Mouse (Mus musculus): Measurements from ENCODE around the gene Glra1.
"Not testable (repeated sequence)": the region's sequence is repeated elsewhere in the genome, so short reads cannot be mapped to it uniquely, and the experiment has no call there.

The Glra1 gene

DNA sequence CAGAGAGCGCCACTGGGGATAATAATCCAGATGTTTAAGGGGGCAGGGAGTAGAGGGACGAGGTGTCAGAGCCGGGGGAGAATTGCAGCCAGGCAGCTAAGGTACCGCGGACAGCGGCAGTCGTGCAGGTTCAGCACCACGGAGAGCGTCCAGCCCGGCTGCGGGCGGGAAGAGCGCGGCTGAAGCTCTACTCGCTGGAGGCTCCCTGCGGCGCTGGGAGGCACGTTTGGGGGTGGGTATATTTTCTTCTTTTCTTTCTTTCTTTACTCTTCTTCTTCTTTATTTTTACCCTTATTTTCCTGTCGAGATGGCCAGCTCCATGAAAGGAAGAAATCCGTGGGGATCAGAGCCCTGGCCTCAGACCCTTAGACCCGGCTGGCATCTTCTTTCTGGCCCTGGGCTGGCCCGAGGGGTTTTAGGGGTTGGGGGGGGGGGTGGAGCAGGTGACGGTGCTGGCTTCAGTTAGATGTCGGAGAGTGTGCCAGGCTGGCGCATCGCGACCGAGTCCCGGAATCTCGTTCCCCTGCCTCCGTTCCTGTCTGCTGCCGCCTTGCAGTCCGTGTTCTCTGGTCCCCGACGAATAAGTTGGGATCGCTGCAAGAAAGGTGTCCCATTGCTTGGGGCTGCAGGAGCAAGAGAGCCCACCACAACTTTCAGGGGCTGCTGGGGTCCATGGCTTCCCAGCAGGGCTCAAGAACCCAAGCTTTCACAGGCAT, at the start of gene Glra1:
Gene Glra1 (minus strand): TSS at position 391 of the 716 bp plus-strand sequence.
- peak; percentile 30 for DNase-seq

GRCm38 (mm10) chr11:55636961-55637360, 29.0 kb upstream of the Glra1 start:
- DNase-seq, result no peak

- DNase-seq, result no peak
Measured at GRCm38 (mm10) chr11:55633901-55634300, 25.9 kb upstream of the Glra1 start.

- not testable (repeated sequence) for DNase-seq
Measured at GRCm38 (mm10) chr11:55614631-55615030, 6.6 kb upstream of the Glra1 start.

DNA sequence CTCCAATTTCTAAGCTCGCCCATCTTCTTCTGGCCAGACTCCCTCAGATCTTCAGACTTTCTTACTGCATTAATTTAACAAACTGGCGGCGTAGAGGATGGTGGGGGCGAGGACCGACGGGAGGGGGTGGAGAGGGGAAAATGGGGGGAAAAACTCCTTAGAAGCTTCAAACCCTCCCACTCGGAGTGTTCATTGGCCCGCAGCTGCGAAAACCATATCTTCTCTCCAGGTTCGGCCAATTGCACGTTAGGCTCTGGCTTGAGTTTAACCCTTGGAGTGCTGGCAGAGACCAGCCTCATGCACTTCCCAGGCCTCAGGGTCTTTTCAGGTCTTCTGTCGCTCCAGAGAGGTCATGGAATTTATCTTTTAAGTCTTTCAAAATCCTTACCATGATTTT, 524 bp upstream of the Glra1 start:
- peak; percentile 4 for DNase-seq

DNA sequence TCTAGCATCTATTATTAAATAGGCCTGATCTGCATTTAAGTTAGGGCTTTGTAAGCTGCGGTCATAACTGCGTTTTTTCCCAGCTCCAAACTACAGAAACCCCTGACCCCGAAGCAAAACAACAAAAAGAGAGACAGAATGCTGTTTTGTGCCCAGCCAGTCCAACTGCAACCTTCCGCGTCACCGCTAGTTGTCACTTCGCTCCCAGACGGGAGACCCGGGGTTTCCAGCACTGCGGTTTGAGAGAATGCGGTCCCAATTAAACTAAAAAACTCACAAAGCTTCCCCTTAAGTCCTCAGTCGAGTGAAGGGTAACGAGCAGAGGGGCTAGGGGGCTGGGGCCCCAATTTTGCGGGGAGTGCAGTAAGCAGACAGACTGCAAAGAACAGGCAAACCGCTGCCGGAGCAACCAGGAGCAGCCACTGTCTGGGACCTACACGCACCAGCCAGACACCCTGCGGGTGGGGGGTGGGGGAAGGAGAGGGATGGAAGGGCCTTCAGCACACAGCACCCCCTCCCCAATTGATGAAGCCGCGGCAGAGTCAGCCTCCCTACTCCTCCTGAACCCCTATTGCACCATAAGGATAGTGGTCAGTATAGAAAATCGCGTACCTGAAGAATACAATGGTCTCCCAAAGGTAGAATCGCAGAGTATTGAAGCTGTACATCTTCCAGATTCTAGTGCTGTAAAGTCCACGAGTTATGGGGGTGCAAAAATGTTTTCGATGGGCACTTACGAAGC, 761 bp downstream of the Glra1 start:
- DNase-seq, result peak; percentile 32

- no peak for DNase-seq
Measured at GRCm38 (mm10) chr11:55601447-55602065, 6.4 kb downstream of the Glra1 start.

DNA sequence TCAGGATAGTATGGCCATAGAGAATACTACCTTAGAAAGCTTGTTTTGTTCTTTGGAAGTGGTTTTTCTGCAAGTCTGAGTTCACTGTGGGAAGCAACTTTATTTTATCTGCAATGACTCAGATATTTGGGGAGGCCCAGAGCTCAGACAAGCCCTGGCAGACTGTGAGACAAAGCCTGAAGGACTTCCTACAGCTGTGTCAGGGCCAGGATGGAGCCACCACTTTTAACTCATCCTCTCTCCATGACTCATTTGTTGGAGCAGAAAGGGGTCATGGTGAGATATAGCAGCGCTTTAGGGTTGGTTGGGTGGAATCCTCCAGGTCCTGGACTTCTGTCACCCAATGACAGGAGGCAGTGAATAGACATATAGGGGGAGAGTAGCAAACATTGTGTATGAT, 12.3 kb downstream of the Glra1 start:
- DNase-seq, result no peak

GRCm38 (mm10) chr11:55594411-55594810, 13.6 kb downstream of the Glra1 start:
- DNase-seq, result no peak

GRCm38 (mm10) chr11:55591194-55591593, 16.8 kb downstream of the Glra1 start:
- no peak for DNase-seq

GRCm38 (mm10) chr11:55589376-55590167, 18.4 kb downstream of the Glra1 start:
- DNase-seq, result no peak

DNA sequence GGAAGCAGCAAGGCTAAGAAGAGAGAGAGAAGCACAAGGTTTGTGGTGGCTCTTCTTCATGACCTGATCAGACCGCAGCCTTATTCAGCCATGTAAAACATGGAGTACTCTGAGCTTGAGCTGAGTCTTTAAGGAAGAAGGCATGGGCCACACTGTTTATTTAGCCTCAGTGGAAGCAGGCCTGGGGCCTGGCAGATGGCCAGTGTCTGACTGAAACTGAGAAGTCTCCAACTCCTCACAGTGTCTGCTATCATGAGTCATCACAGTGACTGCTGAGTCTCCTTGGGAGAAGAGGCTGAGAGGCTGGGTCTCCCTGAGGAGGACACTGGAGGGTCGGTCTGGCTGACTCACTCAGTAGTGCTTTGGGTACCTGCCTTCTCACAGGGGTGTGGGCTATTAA, 33.6 kb downstream of the Glra1 start:
- DNase-seq, result peak; percentile 11

GRCm38 (mm10) chr11:55571144-55571543, 36.9 kb downstream of the Glra1 start:
- no peak for DNase-seq

DNA sequence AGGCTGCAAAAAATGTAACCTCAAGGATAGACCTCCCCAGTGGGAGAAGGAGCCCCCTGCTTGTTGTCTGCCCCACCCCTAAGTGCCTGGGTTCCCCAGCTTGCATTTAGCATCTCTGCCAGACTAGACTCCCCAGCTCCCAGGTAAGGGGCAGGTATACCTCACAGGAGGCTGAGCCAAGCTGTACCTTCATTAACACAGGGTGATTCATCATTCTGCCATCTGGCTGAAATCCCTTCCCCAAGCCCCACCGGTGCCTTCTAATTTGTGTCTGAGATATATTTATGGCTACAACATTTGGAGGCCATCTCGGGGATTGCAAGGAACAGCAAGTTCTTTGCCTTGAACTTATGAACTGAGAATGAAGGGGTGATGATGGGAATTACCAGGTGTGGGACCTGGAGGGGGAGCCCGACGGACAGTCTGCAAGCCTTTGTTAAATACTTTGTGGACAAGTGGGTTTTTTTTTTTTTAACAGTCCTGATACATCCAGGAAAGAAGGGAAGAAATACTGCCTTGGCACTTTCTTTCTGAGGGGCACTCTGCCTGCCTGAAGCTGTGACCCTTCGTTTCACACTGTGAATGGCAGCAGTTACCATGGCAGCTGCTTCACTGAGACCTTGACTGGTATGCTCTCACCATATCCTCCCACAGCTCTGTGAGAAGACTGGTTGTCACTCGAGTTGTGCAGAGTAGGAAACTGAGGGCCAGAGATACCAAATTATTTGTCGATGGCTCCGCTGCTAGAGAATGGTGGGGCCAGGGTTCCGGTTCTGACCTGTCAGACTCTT, 41.5 kb downstream of the Glra1 start:
- no peak for DNase-seq

DNA sequence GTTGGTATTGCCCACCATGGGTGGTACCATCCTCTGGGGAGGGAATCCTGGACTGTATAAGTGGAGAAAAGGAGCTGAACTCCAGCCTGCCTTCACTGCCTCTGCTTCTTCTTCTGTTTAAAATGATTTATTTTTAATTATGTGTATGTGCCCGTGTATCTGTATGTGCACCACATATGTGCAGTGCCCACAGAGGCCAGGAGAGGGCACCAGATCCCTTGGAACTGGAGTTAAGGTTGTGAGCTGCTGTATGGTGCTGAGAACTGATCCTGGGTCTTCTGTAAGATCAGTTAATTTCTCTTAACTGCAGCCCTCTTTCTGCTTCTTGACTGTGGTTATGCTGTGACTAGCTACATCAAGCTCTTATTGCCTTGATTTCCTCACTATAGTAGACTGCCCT, 62.3 kb downstream of the Glra1 start:
- DNase-seq, result no peak

DNA sequence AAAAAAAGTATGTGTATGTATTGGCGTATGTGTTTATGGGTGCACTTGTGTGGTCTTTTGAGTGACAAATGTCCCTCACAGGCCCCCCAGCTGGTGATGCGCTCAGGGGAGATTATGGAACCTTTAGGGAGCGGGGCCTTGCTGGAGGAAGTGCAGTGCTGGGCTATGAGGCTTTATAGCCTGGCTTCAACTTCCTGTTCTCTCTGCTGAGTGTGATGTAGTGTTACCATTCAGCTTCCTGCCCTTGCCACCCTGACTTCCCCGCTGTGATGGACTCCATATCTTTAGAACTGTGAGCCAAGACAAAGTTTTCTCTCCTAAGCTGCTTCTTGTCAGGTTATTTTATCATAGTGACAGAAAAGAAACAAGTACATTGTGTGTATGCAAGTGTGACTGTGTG, 65.3 kb downstream of the Glra1 start:
- no peak for DNase-seq

- DNase-seq, result no peak
Measured at GRCm38 (mm10) chr11:55542128-55542527, 65.9 kb downstream of the Glra1 start.

DNA sequence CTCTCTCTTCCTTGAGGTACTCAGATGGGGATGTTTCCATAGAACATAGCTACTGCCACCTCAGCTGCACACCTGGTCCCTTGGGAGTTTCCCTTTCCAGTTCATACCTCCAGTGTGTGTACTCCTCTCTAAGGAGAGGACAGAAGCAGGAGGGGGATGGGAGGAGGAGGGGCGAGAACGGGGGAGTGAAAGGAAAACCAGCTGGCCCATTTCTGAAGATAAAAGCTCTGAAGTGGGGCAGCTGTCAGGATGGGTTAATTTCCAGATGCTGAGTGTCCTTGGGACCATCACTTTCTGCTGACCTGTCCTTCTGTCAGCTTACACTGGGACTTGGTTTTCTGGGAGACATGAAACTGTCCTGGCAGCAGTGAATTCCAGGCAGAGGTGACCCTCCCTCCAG, 73.2 kb downstream of the Glra1 start:
- DNase-seq, result no peak

- peak; percentile 69 for DNase-seq
Measured at GRCm38 (mm10) chr11:55533378-55533777, 74.6 kb downstream of the Glra1 start.

GRCm38 (mm10) chr11:55530741-55531140, 77.3 kb downstream of the Glra1 start:
- DNase-seq, result no peak

GRCm38 (mm10) chr11:55518806-55519674, 89.0 kb downstream of the Glra1 start:
- DNase-seq, result peak; percentile 78
